Mouse (Mus musculus): Measurements from ENCODE around the gene Aida.
A peak's percentile ranks its signal among the peaks of the same experiment; 100 is the strongest.
"Not testable (repeated sequence)": the region's sequence is repeated elsewhere in the genome, so short reads cannot be mapped to it uniquely, and the experiment has no call there.

Gene Aida

DNA sequence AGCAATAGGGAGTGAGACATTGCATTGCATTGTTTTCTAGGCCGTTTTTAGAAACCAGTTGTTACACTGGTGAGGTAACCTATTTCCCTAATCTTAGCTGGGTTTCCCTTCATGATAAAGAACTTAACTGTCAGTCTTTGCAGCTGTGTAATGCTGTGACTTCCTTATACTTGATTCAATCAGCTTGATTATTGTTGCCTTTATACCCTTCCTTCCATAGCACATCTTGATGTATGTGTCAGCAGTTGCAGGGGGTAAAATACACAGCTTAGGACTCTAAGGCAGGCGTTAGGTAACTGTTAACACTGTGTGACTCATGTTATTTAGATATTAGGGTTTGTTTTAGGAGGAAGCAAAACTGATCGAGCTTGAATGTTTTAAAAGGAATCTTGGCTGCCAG, 24.3 kb downstream of the Aida start:
- DNase-seq (ENCODE audit: low spot score), result no peak

DNA sequence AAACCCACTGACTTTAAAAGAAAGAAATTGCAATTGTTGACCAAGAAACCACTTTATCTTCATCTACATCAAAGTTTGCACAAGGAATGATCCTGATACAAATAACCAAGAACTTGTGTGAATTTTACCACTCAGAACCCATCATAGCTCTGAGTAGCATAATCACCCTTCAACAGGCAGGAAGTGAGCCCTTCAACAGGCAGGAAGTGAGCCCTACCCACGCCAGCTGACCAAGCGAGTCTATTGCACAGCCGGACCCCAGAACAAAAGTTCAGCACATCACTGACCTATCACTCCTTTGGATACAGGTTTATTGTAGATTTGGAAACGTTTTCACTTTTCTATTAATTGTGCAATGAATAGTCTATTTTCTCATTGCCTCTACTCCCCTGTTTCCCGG, 26.1 kb downstream of the Aida start:
- DNase-seq (ENCODE audit: low spot score), result not testable (repeated sequence)

GRCm38 (mm10) chr1:183323923-183324322, 27.5 kb downstream of the Aida start:
- DNase-seq (ENCODE audit: low spot score), result no peak

DNA sequence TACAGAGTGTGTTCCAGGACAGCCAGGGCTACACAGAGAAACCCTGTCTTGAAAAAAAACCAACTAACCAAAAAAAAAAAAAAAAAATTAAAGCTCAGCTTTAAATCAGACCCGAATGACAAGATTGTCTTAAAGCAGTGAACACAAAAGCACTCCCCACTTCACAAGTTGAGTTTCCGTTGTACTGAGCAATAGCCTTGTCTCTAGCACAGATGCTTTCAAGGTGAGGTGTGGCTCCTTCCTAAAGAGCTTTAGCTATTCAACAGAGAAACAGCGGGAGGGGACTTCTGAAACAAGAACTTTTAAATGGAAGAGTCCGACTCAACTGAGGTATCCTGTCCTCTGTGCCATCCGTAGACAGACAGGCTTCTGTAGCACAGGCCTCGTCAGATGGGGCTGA, 28.0 kb downstream of the Aida start:
- no peak for DNase-seq (ENCODE audit: low spot score)

GRCm38 (mm10) chr1:183327171-183327570, 30.8 kb downstream of the Aida start:
- DNase-seq (ENCODE audit: low spot score), result no peak

GRCm38 (mm10) chr1:183342902-183343301, 46.5 kb downstream of the Aida start:
- not testable (repeated sequence) for DNase-seq (ENCODE audit: low spot score)

- peak; percentile 81 for DNase-seq (ENCODE audit: low spot score)
Measured at GRCm38 (mm10) chr1:183344886-183345816, 48.8 kb downstream of the Aida start.

DNA sequence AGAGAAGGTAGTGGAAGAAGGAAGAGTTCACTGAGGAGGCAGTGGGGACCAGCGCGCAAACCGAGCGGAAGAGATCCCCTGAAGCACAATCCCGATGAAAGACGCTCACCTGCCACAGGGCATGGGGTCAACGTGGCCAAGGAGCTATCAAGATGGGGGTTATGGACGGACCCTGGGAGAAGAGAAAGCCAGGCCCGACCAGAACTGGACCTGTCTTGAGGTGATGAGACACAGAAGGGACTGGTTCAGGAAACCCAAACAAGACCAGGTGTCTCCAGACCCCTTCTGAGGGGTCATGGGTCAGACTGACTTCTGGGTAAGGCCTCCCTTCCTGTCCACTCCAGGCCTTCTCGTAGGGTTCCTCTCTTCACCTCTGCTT, 49.4 kb downstream of the Aida start:
- DNase-seq (ENCODE audit: low spot score), result no peak

- DNase-seq (ENCODE audit: low spot score), result peak; percentile 27
Measured at GRCm38 (mm10) chr1:183349840-183350239, 53.5 kb downstream of the Aida start.

DNA sequence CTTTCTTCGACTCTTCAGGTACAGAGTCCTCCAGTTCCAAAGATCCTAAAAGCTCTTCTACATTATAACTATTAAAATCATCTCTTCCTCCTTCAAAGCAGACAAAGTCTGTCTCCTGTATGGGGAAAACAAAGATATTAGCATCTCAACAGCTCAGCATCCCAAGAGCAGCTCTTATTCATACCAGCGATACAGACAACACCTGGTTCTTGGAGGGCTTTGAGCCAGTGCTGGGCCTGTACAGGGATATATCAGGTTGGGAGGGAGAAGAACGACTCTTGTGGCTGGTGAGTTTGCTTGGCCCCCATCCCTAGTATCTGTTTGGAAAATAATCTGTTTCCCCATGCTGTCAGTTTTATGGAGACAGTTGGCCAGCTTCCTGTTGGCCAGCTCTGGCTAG, 62.5 kb downstream of the Aida start:
- DNase-seq (ENCODE audit: low spot score), result no peak

- DNase-seq (ENCODE audit: low spot score), result no peak
Measured at GRCm38 (mm10) chr1:183362301-183362700, 65.9 kb downstream of the Aida start.

- DNase-seq (ENCODE audit: low spot score), result no peak
Measured at GRCm38 (mm10) chr1:183362729-183363576, 66.6 kb downstream of the Aida start.

DNA sequence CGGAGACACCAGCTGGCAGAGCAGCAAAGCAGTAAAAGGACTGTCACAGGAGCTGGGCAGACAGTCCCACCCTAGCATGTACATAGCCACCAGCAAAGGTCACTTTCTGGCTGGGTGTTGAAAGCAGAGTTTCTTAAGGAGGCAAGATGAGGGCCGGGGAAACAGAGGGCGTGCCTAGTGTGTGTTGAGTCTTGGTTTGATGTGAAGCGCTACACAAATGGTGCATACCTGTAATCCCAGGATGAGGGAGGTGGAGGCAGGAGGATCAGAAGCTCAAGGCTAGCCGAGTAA, 67.1 kb downstream of the Aida start:
- no peak for DNase-seq (ENCODE audit: low spot score)

DNA sequence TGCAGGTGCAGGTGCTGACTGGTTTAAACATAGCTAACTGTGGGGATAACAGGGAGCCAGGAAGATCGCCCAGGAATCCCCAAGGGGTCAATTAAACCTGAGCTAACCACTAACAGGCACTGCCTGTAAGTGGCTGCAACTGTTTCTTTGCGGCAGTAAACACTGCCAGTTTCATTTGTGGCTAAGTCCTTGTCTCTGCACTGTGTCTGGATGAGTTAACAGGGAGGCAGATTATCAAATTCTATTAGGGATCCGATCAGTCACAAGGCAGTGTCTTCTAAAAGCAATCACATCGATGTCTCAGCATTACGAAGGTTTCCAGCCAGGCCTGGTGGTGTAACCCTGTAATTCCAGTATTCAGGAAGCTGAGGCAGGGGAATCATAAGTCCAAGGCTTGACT, 70.0 kb downstream of the Aida start:
- DNase-seq (ENCODE audit: low spot score), result no peak

DNA sequence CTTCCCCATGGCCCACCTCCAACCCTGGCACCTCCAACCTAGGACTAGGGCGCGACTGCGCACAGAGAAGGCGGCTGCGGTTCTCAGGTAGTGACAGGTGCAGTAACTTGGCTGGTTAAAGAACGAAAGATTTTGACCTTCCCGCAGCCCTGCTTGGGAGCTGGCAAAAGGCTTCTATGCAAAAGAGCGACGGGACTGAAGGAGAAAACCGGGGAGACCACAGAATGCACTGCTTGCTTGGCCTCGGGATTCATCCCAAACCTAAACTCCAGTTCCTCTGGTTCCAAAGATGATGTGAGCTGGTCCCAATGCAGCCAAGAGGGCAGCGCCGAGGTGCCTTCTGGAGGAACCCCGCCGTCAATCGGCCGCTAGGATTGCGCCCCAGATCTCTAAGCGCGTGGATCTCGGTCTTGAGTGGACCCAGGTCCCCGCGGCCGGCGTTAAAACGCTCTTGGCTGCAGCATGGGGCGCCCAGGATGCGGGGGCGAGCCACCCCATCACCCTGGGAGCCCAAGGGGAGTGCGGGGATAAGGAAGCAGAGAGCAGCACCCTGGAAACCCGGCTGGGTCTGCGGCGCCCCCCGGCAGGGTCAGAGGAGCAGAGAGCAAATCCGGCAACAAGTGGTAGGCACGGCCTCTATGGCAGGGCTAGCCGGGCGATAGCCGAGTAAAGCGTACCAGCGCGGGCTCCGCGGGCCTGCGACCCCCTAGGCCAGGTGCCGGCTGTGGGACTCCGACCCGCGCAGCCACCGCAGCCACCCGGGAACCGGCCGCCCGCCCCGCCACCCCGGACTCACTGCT, 72.4 kb downstream of the Aida start:
- peak; percentile 10 for DNase-seq (ENCODE audit: low spot score)

DNA sequence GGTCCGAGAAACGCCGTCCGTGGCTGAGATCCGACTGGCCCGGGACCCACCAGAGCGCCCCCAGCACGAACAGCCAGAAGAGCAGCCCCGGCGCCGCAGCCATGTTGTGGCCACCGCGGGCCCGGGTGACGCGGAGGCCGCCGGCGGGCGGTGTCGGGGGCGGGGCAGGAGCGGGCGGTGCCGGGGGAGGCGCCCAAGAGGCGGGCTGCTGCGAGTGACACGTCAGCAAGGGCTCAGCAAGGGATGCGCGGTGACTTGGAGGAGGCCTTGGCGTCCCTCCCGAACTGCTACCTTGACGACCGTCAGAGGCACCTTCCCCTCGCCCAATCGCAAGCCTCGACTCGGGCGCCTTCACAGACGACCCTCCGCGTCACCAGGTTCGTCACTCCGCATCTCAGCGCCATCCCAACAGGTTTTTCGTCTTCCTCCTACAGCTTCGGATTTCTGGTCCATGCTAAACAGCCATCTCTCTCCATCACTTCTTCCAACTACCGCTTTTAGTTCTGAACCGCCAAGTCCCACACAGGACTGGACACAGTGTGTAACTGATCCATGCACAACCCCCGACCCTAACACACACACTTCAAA, 73.1 kb downstream of the Aida start, which contains the start of gene Mia3:
Gene Mia3, minus strand, starts transcription at position 127 of the 588 bp plus-strand sequence.
- peak; percentile 92 for DNase-seq (ENCODE audit: low spot score)

- DNase-seq (ENCODE audit: low spot score), result no peak
Measured at GRCm38 (mm10) chr1:183374728-183375127, 78.3 kb downstream of the Aida start.

Measured in urinary bladder, postnatal 25 days (tissue).